Mouse (Mus musculus) neural tube, embryonic 13.5 days (tissue): ENCODE data around the gene Dhrs1. TPM values are rescaled to one million over a fixed set of nuclear protein-coding genes. Genes with fewer than 3 reads are reported as not detected.

Experiments
- ATAC-seq: fragments of 200-750 bp; cut with Nextera tagmentation; 2 replicates; pipeline ENCODE4 v1.8.0; 2017; ENCODE audit warnings: low read depth, mild to moderate bottlenecking, moderate TSS enrichment, moderate library complexity
- H3K27ac ChIP-seq: fragments of 300-500 bp; sonication (generic); replicated peaks from 2 replicates; pipeline ENCODE4 v1.5.1; 2015; ENCODE audit warnings: moderate library complexity, mild to moderate bottlenecking, inconsistent platforms
- H3K27me3 ChIP-seq: fragments of 300-500 bp; sonication (generic); 2 replicates; pipeline ENCODE4 v1.6.1; 2015; ENCODE audit warnings: mild to moderate bottlenecking, inconsistent platforms
- H3K36me3 ChIP-seq: fragments of 300-500 bp; sonication (generic); 2 replicates; pipeline ENCODE4 v1.6.1; 2015; ENCODE audit warnings: mild to moderate bottlenecking, inconsistent platforms
- H3K4me1 ChIP-seq: fragments of 300-500 bp; sonication (generic); replicated peaks from 2 replicates; pipeline ENCODE4 v1.6.1; 2015; ENCODE audit warnings: inconsistent platforms
- H3K4me2 ChIP-seq: fragments of 300-500 bp; sonication (generic); 2 replicates; pipeline ENCODE4 v1.6.1; 2015; ENCODE audit warnings: inconsistent platforms, mild to moderate bottlenecking, moderate library complexity
- H3K4me3 ChIP-seq: fragments of 300-500 bp; sonication (generic); 2 replicates; pipeline ENCODE4 v1.5.1; 2015; ENCODE audit warnings: mild to moderate bottlenecking, inconsistent platforms
- H3K9ac ChIP-seq: fragments of 300-500 bp; sonication (generic); 2 replicates; pipeline ENCODE4 v1.6.1; 2015; ENCODE audit warnings: moderate library complexity, mild to moderate bottlenecking, inconsistent platforms
- H3K9me3 ChIP-seq: fragments of 300-500 bp; sonication (generic); 2 replicates; pipeline ENCODE4 v1.6.1; 2016; ENCODE audit warnings: inconsistent platforms
- WGBS: fragments of 180-500 bp; shearing (Covaris S2); methylation state at CpG from one replicate; pipeline ENCODE4 v1.1.7; 2015; 5-methylcytosine and 5-hydroxymethylcytosine counted together
- polyA plus RNA-seq: library from polyadenylated mRNA; unstranded; fragments of >200 nt; fragmentation: Nextera tagmentation; extraction: Ambion mirVana; gene quantifications from 2 replicates; pipeline ENCODE4 v1.2.1, GENCODE M21; 2015

Gene Dhrs1
- polyA plus RNA-seq, 1 experiment from 2014 or later = 90.0 TPM

DNA sequence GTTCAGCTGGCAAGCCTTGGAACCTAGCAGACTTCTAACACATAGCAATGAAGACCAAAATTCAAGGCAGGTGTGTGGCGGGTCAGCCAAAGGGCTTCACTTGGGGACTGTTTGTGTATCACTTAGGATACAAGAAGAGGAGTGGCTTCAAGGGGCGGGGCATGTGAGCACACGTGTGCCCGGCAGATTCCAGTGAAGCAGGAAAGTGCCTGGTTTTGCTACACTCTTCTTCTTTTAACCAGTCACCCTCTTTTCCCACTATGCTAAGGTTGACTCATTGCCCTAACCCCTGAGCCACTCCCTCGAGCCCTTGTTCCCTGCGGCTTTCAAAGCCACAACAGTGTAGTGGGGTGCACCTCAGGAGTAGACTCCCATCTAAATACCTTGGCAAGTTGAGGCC, 30.6 kb downstream of the Dhrs1 start:
- Histone ChIP-seq H3K9me3 (no peaks in the 10 kb centered on the region), H3K27ac (no peak overlapping the region), H3K4me3 (no peak overlapping the region), H3K4me2 (no peak overlapping the region), H3K27me3 (peaks cover 28% of the 10 kb centered on the region), H3K4me1 (no peaks in the 10 kb centered on the region), H3K9ac (no peak overlapping the region), H3K36me3 (peaks cover 39% of the 10 kb centered on the region)
- ATAC-seq = no peak
- WGBS = 42% methylated on average over 6 of the region's 6 CpGs

GRCm38 (mm10) chr14:55713729-55714122, 31.8 kb downstream of the Dhrs1 start, which contains the start of gene Tgm1:
Gene Tgm1 (minus strand): TSS chr14:55713926.
- Histone ChIP-seq H3K4me3 (no peak within 1 kb of the TSS), H3K9me3 (no peaks in the 10 kb centered on the region), H3K4me1 (no peaks in the 10 kb centered on the region), H3K27me3 (peaks cover 28% of the 10 kb centered on the region), H3K36me3 (peaks cover 27% of the 10 kb centered on the region), H3K4me2 (no peak within 1 kb of the TSS), H3K27ac (no peak within 1 kb of the TSS), H3K9ac (no peak within 1 kb of the TSS)
- 14% methylated on average over 4 of the region's 4 CpGs for WGBS
- ATAC-seq = no peak

DNA sequence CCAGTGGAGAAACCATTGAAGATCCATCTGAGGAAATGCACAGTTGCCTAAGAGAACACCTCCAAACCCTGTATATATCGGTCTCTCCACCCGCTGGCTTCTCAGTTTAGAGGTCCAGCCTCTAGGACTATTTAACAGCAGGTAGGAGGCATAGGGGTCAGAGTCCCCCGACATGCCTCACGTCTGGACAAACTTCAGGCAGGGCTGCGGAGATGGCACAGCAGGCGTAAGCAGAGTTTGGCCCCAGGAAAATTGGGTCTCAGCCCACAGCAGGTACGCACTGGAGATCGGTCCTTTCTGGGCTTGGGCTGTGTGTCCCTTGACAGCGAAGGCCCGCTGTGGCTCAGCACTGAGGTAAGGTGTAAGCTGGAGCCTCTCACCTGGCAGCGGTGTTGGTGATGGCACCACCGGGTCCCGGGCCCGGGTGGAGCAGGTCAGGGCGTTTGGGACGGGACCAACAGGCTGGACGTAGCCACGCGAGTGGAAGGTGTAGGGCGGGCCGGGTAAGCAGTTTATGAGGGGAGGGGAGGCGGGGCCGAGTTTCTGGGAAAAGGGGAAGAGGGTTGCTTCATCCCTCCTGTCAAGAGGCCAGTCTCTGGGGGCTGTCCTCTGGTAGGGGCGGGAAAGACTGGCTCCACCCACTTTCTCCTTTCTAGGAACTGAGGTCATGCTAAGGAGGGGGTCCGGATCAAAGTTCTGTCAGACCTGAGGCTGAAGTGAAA, 32.3 kb downstream of the Dhrs1 start:
- Histone ChIP-seq H3K9ac (no peak overlapping the region), H3K4me2 (no peak overlapping the region), H3K27ac (no peak overlapping the region), H3K27me3 (peaks cover 28% of the 10 kb centered on the region), H3K4me1 (no peaks in the 10 kb centered on the region), H3K9me3 (no peaks in the 10 kb centered on the region), H3K36me3 (peaks cover 22% of the 10 kb centered on the region), H3K4me3 (no peak overlapping the region)
- ATAC-seq = no peak
- 10% methylated on average over 25 of the region's 25 CpGs for WGBS

GRCm38 (mm10) chr14:55711786-55712185, 33.7 kb downstream of the Dhrs1 start:
- H3K9ac ChIP-seq = no peak overlapping the region
- WGBS = 87% methylated on average over 7 of the region's 7 CpGs
- H3K9me3 ChIP-seq = no peaks in the 10 kb centered on the region
- ATAC-seq = no peak
- no peak overlapping the region for H3K27ac ChIP-seq
- H3K4me3 ChIP-seq = no peak overlapping the region
- H3K27me3 ChIP-seq = peaks cover 28% of the 10 kb centered on the region
- peaks cover 9% of the 10 kb centered on the region for H3K36me3 ChIP-seq
- no peaks in the 10 kb centered on the region for H3K4me1 ChIP-seq
- no peak overlapping the region for H3K4me2 ChIP-seq

GRCm38 (mm10) chr14:55709509-55709908, 36.0 kb downstream of the Dhrs1 start:
- Histone ChIP-seq H3K36me3 (no peaks in the 10 kb centered on the region), H3K4me3 (no peak overlapping the region), H3K9me3 (no peaks in the 10 kb centered on the region), H3K9ac (no peak overlapping the region), H3K27ac (no peak overlapping the region), H3K4me1 (no peaks in the 10 kb centered on the region), H3K4me2 (no peak overlapping the region), H3K27me3 (peaks cover 28% of the 10 kb centered on the region)
- ATAC-seq = no peak
- 94% methylated on average over 4 of the region's 4 CpGs for WGBS

DNA sequence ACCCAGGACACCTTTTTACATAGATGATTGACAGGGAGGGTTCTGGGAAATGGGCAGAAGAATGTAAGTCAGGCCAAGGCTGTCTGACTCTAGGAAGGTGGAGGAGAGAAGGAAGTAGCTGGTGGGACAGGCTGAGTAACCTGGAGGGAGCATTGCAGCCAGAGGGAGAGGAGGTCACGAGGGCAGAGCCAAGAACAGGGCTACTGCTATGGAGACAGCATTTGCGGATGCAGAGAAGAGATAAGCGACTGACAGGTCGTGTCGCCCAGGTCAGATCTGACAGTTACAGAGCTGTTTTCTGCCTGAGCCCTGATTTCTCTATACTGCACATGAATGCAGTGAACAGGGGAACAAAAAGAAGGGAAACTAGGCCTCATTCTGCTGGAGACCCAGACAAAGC, 38.1 kb downstream of the Dhrs1 start:
- Histone ChIP-seq H3K27me3 (peaks cover 9% of the 10 kb centered on the region), H3K4me2 (no peak overlapping the region), H3K27ac (no peak overlapping the region), H3K36me3 (no peaks in the 10 kb centered on the region), H3K4me3 (no peak overlapping the region), H3K9me3 (no peaks in the 10 kb centered on the region), H3K4me1 (no peaks in the 10 kb centered on the region), H3K9ac (no peak overlapping the region)
- no peak for ATAC-seq
- 90% methylated on average over 5 of the region's 5 CpGs for WGBS

- 93% methylated on average over 8 of the region's 8 CpGs for WGBS
- H3K9ac ChIP-seq = no peak overlapping the region
- H3K9me3 ChIP-seq = no peaks in the 10 kb centered on the region
- no peak overlapping the region for H3K27ac ChIP-seq
- no peak for ATAC-seq
- H3K4me3 ChIP-seq = no peak overlapping the region
- no peaks in the 10 kb centered on the region for H3K27me3 ChIP-seq
- H3K4me1 ChIP-seq = no peaks in the 10 kb centered on the region
- no peaks in the 10 kb centered on the region for H3K36me3 ChIP-seq
- no peak overlapping the region for H3K4me2 ChIP-seq
Observed at GRCm38 (mm10) chr14:55706051-55706600, 39.4 kb downstream of the Dhrs1 start.

DNA sequence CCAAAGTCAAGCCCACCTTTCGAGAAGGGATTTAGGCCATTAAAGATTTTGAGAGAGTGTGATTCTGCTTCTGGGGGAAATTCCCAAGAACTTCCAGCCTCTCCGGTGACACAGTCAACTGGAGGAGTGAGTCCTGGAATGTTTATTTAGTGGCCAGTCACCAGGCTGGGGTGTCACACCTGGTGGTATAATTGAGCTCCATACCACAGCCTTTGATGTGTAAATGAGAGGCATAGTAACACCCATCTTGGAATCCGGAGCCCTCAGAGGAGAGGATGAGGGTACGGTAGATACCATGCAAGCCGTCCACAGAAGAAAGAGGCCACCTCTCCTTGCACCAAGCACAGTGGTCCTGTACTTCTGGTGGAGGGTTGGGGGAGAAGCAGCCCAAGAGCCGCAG, 42.7 kb downstream of the Dhrs1 start:
- Histone ChIP-seq H3K27me3 (no peaks in the 10 kb centered on the region), H3K9me3 (no peaks in the 10 kb centered on the region), H3K4me3 (no peak overlapping the region), H3K36me3 (no peaks in the 10 kb centered on the region), H3K4me1 (no peaks in the 10 kb centered on the region), H3K4me2 (no peak overlapping the region), H3K27ac (no peak overlapping the region), H3K9ac (no peak overlapping the region)
- no peak for ATAC-seq
- 59% methylated on average over 6 of the region's 6 CpGs for WGBS

- ATAC-seq = no peak
- WGBS = 75% methylated on average over 9 of the region's 9 CpGs
- no peaks in the 10 kb centered on the region for H3K27me3 ChIP-seq
- no peaks in the 10 kb centered on the region for H3K36me3 ChIP-seq
- H3K27ac ChIP-seq = no peak overlapping the region
- H3K9ac ChIP-seq = no peak overlapping the region
- H3K4me3 ChIP-seq = no peak overlapping the region
- H3K4me2 ChIP-seq = no peak overlapping the region
- H3K4me1 ChIP-seq = no peaks in the 10 kb centered on the region
- no peaks in the 10 kb centered on the region for H3K9me3 ChIP-seq
Observed at GRCm38 (mm10) chr14:55701131-55701530, 44.4 kb downstream of the Dhrs1 start.

DNA sequence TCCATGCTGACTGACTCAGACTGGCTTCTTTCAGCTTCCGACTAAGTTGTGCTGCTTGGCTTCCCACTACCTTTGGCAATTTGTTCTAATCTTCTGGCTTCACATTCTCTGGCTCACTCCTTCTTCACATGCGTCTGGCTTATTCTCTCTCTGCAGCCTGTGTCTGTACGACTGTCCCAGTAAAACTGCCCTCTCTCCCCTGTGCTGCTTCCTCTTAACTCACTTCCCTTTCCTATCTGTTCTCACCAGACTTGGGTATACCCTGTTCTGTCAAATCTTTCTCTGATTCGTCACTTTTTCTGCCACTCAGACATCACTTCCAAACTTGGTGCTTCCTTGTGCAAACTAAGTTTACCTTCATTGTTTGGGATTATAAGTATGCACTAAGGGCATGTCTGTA, 48.3 kb downstream of the Dhrs1 start:
- Histone ChIP-seq H3K27me3 (no peaks in the 10 kb centered on the region), H3K9ac (no peak overlapping the region), H3K4me3 (no peak overlapping the region), H3K4me2 (no peak overlapping the region), H3K4me1 (no peaks in the 10 kb centered on the region), H3K27ac (no peak overlapping the region), H3K9me3 (no peaks in the 10 kb centered on the region), H3K36me3 (no peaks in the 10 kb centered on the region)
- WGBS = 87% methylated on average over 4 of the region's 4 CpGs
- no peak for ATAC-seq

- H3K27ac ChIP-seq = no peak overlapping the region
- H3K36me3 ChIP-seq = no peaks in the 10 kb centered on the region
- no peak overlapping the region for H3K4me3 ChIP-seq
- H3K9me3 ChIP-seq = no peaks in the 10 kb centered on the region
- H3K27me3 ChIP-seq = no peaks in the 10 kb centered on the region
- WGBS = 81% methylated on average over 10 of the region's 10 CpGs
- no peaks in the 10 kb centered on the region for H3K4me1 ChIP-seq
- H3K4me2 ChIP-seq = no peak overlapping the region
- ATAC-seq = no peak
- H3K9ac ChIP-seq = no peak overlapping the region
Observed at GRCm38 (mm10) chr14:55689433-55689832, 56.1 kb downstream of the Dhrs1 start.
